Mouse (Mus musculus) lung, postnatal 14 days (tissue): ENCODE measurements around the gene Gm44973.
A peak's percentile ranks its signal among the peaks of the same experiment; 100 is the strongest.
"Not testable (repeated sequence)": the region's sequence is repeated elsewhere in the genome, so short reads cannot be mapped to it uniquely, and the experiment has no call there.

Experiments
- DNase-seq: peaks from one replicate; pipeline ENCODE4 v3.0.0; 2021

Gm44973 gene

DNA sequence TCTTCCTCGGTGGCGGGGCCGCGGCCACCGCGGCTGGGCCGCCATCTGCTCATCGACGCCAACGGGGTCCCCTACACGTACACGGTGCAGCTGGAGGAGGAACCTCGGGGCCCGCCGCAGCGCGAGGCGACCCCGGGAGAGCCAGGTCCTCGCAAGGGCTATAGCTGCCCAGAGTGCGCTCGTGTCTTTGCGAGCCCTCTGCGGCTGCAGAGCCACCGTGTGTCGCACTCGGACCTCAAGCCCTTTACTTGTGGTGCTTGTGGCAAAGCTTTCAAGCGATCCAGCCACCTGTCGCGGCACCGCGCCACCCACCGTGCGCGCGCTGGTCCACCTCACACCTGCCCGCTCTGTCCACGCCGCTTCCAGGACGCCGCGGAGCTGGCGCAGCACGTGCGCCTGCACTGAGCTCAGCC, 37.6 kb downstream of the Gm44973 start:
- DNase-seq = no peak

- DNase-seq = no peak
Measured at GRCm38 (mm10) chr7:5053456-5054179, 38.3 kb downstream of the Gm44973 start.

DNA sequence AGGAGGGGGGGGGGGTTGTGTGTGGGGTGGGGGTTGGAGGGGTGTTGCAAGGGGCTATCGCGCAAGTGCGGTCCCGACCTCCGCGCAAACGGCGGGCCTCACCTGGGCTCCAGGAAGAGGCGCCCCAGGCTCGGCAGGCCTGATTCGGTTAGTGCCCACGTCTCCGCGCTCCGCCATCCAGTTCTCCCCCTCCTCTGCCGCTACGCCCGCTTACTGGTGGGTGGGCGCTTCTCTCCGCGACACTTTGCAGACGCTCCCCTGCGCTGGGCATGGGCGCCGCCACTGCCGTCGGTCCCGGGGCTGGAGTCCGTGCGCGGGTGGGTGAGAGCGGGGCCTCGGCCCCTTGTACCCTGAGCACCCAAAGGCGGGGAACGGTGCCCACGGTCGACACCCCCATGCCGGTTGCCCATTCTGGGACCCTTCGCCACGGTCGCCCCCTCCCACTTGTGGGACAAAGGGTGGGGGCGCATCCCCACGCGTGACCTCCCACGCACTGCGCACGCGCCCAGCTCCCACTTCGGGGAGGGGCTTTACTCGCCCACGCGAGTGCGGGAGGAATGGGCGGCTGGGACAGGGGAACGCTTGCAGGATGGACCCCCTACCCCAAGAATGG, 41.5 kb downstream of the Gm44973 start:
- no peak for DNase-seq

DNA sequence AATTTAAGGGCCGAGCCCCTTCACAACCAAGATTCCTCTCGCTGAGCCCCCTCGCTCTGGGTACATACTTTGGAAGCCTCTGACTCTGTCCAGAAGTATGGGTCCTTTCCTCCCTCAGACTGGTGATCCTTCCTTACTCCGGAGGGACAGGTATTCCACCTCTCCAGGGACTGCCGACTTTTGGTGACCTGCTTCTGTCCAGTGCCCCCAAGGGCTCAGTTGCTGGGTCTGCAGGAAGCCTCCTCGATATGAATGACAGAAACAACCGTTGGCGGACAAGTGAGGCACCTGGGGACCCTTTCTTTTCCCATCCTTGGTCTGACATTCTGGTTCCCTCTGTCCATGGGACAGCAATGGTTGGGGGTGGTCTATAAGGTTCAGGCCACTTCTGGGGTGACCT, 42.1 kb downstream of the Gm44973 start:
- DNase-seq = no peak

DNA sequence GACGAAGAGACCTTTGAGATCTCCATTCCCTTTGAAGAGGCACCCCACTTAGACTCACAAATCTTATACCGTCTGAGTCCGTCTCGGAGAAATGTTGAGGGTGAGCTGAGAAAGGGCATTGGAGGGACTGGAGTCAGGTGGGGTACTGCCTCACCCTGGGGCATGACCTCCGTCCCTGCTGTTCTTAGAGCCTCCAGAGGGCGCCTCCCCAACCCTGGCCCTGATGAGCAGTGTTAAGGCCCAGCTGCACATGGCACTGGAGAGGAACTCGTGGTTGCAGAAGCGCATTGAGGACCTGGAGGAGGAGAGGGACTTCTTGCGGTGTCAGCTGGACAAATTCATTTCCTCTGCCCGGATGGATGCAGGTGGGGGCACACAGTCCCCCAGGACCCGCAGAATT, 42.5 kb downstream of the Gm44973 start:
- DNase-seq = no peak

DNA sequence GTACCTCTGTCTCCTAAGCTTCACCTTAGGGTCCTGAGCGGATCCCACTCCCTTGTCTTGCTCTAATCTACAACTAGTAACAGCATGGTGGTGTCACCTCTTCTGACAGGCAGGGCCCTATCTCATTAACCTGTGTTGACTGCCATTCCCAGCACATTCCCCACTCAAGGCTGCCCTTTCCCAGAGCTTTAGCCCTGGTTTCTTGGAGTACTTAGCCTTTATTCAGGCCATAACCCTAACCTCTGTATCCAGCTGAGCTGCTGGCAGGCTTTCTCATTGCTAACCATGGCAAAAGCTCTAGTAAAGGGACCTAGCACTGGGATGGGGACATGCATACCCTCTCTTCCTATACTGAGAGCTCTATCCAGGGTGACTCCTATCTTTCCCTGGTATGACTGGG, 43.3 kb downstream of the Gm44973 start:
- DNase-seq = no peak

DNA sequence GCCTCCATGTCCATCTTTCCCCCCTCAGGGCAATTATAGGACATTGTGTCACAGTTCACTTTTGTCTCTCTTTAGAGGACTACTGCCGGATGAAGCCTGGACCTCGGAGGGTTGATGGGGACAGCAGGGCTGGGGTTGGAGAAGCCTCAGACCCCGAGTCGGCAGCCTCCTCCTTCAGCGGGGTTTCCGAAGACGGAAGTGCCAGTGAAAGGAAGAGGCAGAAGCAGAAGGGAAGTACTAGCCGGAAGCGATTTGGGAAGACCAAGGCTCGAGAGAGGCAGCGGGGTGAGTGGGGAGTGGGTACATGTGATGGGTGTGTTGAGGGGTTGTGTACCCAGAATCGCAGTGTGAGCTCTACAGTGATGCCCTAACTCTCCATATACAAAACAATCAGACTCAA, 44.1 kb downstream of the Gm44973 start:
- no peak for DNase-seq

- DNase-seq = peak; percentile 82
Measured at GRCm38 (mm10) chr7:5060239-5060731, 45.0 kb downstream of the Gm44973 start.

DNA sequence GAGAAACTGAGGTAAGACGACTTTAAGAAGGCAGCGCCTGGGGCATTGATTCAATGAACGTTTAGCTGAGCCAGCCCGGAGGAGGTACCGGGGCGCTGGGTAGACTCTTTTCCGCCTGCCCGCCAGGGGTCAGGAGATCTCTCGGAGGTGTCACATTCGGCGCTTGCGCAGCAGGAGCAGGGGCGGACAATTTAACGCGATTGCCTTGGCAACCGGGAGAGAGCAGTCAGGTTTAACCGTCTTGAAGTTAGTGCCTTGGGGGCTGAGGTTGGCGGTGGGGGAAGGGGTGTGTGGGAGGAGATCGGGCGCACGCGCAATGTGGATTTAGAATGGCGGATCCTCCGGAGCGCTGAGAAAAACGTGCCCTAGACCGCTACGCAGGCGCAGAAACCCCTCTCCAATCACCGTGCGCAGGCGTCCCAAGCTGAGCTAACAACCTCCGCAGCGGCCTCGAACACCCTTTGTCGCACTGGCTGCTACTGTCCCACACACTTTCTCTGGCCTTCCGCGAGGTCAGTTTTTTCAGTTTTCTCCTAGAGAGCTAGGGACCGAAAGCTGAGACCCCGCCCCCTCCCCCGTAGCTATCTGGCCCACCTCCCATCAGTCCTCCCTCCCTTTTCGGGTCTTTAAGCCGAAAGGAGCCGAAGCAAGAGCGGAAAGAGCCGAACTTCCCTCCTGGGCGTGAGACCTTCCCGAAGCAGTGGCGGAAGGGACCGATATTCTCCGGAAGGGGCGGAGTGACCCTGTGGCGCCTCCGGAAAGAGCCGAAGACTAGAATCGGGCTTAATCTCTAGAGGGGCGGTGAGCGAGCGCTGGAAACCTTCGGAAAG, 45.9 kb downstream of the Gm44973 start:
- DNase-seq = peak; percentile 99

GRCm38 (mm10) chr7:5061774-5062359, 46.6 kb downstream of the Gm44973 start, which contains the start of gene U2af2:
Gene U2af2, plus strand, starts transcription at chr7:5062143.
- peak; percentile 96 for DNase-seq

- DNase-seq = peak; percentile 64
Measured at GRCm38 (mm10) chr7:5062360-5063001, 47.2 kb downstream of the Gm44973 start.

GRCm38 (mm10) chr7:5064886-5065285, 49.6 kb downstream of the Gm44973 start:
- DNase-seq = no peak

DNA sequence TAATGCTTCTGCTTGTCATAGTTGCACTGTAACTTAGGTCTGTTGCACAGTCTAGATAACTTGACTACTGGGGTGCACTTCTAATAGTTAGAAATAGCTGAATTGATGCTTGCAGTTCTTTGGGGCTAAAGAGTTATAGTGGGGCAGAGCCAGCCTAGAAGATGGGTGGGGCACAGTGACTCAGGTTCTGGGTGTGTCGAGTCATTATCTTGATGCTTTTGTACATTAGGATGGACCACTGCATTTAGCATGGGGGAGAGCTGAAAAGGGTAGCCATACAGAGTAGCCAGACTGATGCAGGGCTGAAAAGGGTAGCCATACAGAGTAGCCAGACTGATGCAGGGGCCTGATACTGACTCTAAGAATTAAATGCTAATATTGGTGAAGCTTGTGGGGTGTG, 58.3 kb downstream of the Gm44973 start:
- no peak for DNase-seq

- no peak for DNase-seq
Measured at GRCm38 (mm10) chr7:5074984-5075383, 59.7 kb downstream of the Gm44973 start.

- DNase-seq = no peak
Measured at GRCm38 (mm10) chr7:5076931-5077330, 61.6 kb downstream of the Gm44973 start.

DNA sequence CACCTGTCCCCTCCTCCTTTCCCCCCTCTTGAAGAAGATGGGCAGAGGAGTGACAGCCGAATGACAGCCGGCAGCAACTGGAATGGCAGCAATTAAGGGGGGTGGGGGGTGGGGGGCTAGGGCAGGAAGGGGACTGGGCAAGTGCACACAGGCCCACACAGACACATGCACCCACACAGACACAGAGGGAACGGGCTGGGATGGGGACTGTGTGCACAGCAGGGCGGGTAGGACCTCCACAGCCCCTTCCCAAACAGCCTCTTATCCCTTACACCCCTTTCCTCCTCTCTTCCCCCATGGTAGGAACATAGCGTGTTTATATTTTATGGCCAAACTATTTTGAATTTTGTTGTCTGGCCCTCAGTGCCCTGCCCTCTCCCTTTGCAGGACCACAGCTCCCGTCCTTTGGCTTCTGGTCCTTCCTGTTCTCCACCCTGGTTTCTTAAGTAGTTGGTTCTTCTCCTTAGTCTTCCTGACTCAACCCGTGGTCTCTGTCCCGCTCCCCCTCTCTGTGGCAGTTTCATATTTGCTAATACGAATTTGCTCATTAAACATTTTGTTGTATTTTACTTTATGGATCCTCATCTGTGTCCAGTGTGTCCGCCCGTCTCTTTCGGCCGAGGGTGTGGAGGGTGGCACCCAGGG, 64.2 kb downstream of the Gm44973 start:
- not testable (repeated sequence) for DNase-seq

DNA sequence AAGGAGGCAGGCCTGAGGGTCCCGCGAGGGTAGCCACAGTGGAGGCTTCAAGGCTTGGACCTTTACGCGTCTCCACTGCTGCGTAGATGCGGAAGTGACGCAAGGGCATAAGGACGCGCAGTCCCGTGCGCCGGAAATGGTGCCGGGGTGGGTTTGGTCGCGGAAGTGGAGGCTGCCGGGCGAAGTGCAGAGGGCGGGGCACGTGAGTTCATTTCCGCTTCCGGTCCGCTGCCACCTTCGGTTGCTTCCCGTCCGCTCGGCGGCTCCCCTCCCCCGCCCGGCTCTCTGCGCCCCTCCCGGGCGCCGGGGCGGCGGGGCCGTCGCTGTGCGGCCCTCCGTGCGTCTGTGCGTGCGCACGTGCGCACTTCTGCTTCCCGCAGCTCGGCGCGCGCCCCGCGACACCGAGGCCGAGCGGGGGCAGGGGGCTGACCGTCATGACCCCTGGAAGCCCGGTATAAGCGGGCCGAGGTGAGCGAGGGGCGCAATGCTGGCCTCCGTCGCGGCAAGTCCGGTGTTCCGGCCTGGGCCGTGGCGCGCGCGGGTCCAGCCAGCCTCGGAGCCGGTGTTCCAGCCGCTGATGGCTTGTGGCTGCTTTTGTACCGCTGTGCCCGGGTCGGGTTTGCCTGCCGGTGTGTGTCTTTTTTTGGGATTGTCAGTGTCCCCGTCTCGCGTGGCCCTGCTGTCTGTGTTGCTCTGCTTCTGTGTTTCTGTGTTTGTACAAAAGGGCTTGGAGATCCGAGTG, 64.9 kb downstream of the Gm44973 start, which contains the start of gene Epn1:
Epn1 (plus strand) TSS at position 226 of the 742 bp plus-strand sequence.
- DNase-seq = peak; percentile 97

DNA sequence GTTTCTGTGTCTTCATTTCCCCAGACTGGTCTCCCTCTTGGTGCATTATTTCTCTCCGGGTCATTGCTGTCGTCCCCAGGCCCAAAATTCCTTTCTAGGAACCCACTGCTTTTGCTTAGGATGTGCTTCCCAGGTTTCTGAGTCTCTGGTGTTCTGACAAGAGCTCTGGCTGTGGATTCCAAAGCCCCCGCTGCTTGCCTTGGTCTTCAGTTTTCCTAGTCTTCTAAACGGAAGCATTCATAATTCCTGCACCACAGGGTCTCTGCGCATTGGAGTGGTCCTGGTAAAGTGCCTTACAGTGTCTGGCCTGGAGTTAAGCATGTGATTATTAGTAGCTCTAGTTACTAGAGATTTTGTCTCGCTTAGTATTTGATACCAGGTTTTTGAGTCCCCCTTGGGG, 65.5 kb downstream of the Gm44973 start:
- no peak for DNase-seq

DNA sequence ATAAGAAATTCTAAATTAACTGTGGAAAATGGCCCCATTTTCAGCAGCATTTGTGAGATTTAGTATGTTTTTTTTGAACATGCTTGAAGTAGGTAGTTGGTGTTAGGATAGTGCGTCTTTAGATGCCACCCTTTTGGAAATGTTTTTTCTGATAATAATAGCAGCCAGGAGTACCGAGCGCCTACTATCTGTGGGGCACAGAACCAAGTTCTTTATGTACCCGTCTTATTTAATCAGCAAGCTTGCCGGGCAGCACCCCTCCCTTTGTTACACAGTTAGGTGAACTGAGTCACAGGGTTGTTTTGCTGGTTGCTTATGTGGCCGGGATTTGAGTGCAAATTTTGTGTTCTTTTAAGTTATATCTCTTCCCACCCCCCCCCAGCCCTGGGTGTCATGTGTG, 65.9 kb downstream of the Gm44973 start:
- no peak for DNase-seq

GRCm38 (mm10) chr7:5081939-5082338, 66.6 kb downstream of the Gm44973 start:
- DNase-seq = no peak
